Mouse (Mus musculus) myocyte (in vitro differentiated cells): ENCODE results near the gene Acsm5.

Experiments
- CEBPB ChIP-seq: IDR thresholded peaks from 2 replicates; pipeline ENCODE4 v1.6.1; 2011; ENCODE audit warnings: mild to moderate bottlenecking, moderate library complexity; ENCODE audit not compliant: poor library complexity, insufficient read depth, severe bottlenecking
- E2F4 ChIP-seq: IDR thresholded peaks from one replicate; pipeline ENCODE4 v1.6.1; 2011; ENCODE audit warnings: mild to moderate bottlenecking, control low read depth, moderate library complexity; ENCODE audit not compliant: insufficient read depth
- MAX ChIP-seq: IDR thresholded peaks from one replicate; pipeline ENCODE4 v1.6.1; 2011; ENCODE audit warnings: low read depth, mild to moderate bottlenecking, control low read depth
- MYOD1 ChIP-seq, 3 experiments: IDR thresholded peaks; one replicate each; pipeline ENCODE4 v1.6.1; 2011; ENCODE audit warnings: control low read depth in 2 of 3, low read depth in 2 of 3, mild to moderate bottlenecking in 2 of 3, moderate library complexity in 1 of 3; ENCODE audit not compliant: insufficient read length in 2 of 3, control insufficient read depth in 1 of 3
- MYOG ChIP-seq, 3 experiments: IDR thresholded peaks; one replicate each; pipeline ENCODE4 v1.6.1; 2011; ENCODE audit warnings: control low read depth in 2 of 3, low read depth in 2 of 3, mild to moderate bottlenecking in 2 of 3; ENCODE audit not compliant: insufficient read length in 2 of 3, control insufficient read depth in 1 of 3, insufficient read depth in 1 of 3
- POLR2A ChIP-seq: IDR thresholded peaks from one replicate; pipeline ENCODE4 v1.6.1; 2011; ENCODE audit warnings: low read depth, mild to moderate bottlenecking, control low read depth, moderate library complexity; ENCODE audit not compliant: insufficient read length
- POLR2AphosphoS2 ChIP-seq: IDR thresholded peaks from one replicate; pipeline ENCODE4 v1.6.1; 2011; ENCODE audit warnings: low read depth, control low read depth; ENCODE audit not compliant: insufficient read length
- REST ChIP-seq: IDR thresholded peaks from one replicate; pipeline ENCODE4 v1.6.1; 2011; ENCODE audit warnings: mild to moderate bottlenecking, control low read depth, moderate library complexity; ENCODE audit not compliant: insufficient read depth, insufficient read length
- SRF ChIP-seq: IDR thresholded peaks from one replicate; pipeline ENCODE4 v1.6.1; 2011; ENCODE audit warnings: low read depth; ENCODE audit not compliant: control insufficient read depth, insufficient read length
- TCF12 ChIP-seq: IDR thresholded peaks from one replicate; pipeline ENCODE4 v1.6.1; 2011; ENCODE audit warnings: mild to moderate bottlenecking, control low read depth; ENCODE audit not compliant: poor library complexity, insufficient read depth, severe bottlenecking
- TCF3 ChIP-seq: IDR thresholded peaks from one replicate; pipeline ENCODE4 v1.6.1; 2011; ENCODE audit warnings: low read depth, control low read depth; ENCODE audit not compliant: insufficient read length
- USF1 ChIP-seq: IDR thresholded peaks from one replicate; pipeline ENCODE4 v1.6.1; 2011; ENCODE audit warnings: low read depth, mild to moderate bottlenecking, control low read depth, moderate library complexity

- no peak for TF ChIP-seq POLR2A
- TF ChIP-seq USF1 = no peak
- no peak for TF ChIP-seq REST
- no peak for TF ChIP-seq POLR2AphosphoS2
- no peak for TF ChIP-seq MAX
- no peak for TF ChIP-seq MYOG (IDR thresholded peaks at IDR 0.05; ENCODE audit: control insufficient read depth in 1 of 3, insufficient read depth in 1 of 3, insufficient read length in 2 of 3, low read depth in 2 of 3)
- TF ChIP-seq TCF12 = no peak
- TF ChIP-seq MYOD1 (IDR thresholded peaks at IDR 0.05; ENCODE audit: control insufficient read depth in 1 of 3, insufficient read length in 2 of 3, low read depth in 2 of 3) = no peak
- no peak for TF ChIP-seq CEBPB
- no peak for TF ChIP-seq E2F4
- no peak for TF ChIP-seq TCF3
- TF ChIP-seq SRF = no peak
Observed at GRCm38 (mm10) chr7:119519163-119519562, at the start of gene Acsm5.
